Mouse (Mus musculus) T-cell, adult 66 days (primary cell): ENCODE results near the gene Rdh14. TPM values are rescaled to one million over a fixed set of nuclear protein-coding genes. Genes with fewer than 3 reads are reported as not detected.

Experiments used
- total RNA-seq, 2 experiments: library from RNA; stranded (reverse); gene quantifications; 3 replicates in 1 of 2; 4 replicates in 1 of 2; pipeline ENCODE4 v1.2.4; 2023

Rdh14 gene
- total RNA-seq, result 10 to 100 TPM; 13.3 to 13.8 TPM

GRCm38 (mm10) chr12:10390671-10391441 lies at the start of gene Rdh14:
Gene Rdh14 (plus strand): TSS chr12:10390772.

DNA sequence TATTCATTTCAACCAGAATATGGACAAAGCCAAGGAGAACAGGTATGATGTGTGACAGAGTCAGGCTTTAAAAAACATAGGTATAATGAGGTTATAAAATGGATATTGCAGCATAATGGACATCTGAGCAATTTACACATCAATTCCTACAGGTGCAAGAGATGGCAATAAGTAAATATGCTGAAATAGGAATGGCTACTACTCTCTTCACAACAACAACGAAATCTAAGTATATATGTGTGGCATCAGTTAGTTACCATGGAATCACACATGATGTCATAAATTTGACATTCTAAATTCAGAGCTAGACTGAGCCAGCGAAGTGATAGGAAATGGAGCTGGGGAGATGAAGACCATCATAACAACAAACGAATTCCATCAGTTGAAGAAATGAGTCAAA lies 20.9 kb upstream of the Rdh14 start, which contains the start of gene Nt5c1b:
Nt5c1b (plus strand) TSS at position 301 of the 400 bp plus-strand sequence.

Other genes with a start within 250 kb of the Rdh14 start
- gene Nt5c1b, start 20.8 kb upstream of the Rdh14 start, total RNA-seq, result not detected